Mouse (Mus musculus): ENCODE data around the gene Cracr2a.

Gene Cracr2a

GRCm38 (mm10) chr6:127571849-127572550, 10.9 kb downstream of the Cracr2a start:
- no peak for DNase-seq

DNA sequence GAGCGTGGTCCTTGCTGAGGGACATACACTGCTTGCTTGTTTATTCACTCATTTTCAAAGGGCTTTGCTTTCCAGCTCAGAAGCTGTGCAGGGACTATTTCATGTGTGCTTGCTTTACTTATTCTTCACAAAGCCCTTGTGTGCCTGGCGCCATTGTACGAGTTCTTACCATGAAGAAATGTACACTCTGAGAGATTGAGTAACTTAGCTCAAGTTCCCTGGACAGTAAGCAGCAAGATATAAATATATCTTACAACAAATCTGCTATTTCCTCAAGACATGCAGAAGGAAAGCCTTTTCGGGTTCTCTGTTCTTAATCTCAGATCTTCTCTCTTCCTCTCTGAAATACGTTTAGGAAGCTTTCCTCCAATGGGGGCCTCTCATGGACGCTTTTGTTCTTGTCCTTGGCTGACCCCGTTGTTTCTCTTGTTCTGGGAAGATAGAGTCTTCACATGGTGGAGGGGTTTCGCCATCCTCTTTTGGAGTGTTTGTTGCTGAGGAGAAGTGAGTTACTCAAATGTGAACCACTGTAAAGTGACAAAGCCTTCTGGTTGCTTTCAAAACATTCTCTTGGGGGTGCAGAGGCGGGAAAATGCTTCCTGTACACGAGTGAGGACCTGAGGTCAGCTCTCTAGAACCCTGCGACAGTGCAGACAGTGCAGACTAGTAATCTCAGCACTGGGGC, 12.8 kb downstream of the Cracr2a start:
- no peak for DNase-seq

GRCm38 (mm10) chr6:127575194-127575593, 14.1 kb downstream of the Cracr2a start:
- no peak for DNase-seq

DNA sequence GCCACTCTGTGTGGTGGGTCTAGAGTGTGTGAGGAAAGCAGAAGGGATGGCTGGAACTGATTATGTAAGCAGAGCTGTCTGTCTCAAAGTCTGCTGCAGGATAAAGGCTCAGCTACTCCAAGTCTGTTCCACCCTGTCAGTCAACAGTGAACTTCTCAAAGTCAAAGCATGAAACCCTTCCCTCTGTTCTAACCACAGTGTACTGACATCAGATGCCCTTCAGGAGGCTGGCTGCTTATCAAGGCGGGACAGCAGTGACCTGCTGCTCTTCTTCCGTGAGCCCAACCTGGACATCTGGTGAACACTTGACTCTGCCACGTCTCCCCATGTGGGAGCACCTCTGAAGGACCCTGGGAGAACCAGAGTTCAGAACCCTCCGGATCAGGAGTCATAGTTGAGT, 16.6 kb downstream of the Cracr2a start:
- DNase-seq: no peak

DNA sequence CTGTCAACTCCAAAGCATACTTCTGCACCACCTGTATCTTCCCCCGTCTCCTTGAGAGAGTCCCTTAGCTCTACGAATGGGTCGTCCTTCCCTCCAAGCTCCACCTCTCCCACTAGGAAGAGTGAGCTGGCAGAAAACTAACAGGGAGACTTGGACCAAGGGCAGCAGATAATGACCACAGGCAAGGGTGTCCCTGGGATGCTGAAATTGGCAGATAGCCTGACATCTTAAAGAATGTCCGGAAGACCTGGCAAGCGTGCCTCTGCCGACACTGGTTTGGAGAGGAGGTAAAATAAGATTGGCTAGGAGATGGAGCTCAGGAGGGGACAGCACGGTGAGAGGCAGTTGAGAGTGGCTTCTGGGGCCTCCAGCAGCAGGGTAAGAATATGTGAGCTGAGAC, 17.2 kb downstream of the Cracr2a start:
- DNase-seq: no peak

GRCm38 (mm10) chr6:127578810-127579209, 17.7 kb downstream of the Cracr2a start:
- DNase-seq: no peak

DNA sequence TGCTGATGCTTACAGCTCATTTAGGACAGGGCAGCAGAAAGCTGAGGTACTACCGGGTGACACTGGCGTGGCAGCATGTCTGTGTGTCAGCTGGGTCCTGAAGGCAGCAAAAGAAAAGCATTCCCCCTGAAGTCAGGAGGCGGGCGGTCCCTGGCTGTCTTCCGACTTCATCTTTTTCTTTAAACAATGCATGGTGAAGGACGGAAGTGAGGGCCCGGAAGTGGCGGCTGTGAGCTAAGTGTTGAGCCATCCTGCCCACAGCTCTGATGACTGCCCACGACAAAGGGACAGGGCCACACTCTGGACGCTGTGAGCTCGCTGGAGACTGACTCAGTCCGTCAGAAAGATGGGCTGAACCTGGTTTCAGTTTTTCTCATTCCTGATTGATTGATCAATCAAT, 20.8 kb downstream of the Cracr2a start:
- DNase-seq: no peak

- peak; percentile 73 to 86 for DNase-seq
Measured at GRCm38 (mm10) chr6:127582391-127583176, 21.4 kb downstream of the Cracr2a start.

DNA sequence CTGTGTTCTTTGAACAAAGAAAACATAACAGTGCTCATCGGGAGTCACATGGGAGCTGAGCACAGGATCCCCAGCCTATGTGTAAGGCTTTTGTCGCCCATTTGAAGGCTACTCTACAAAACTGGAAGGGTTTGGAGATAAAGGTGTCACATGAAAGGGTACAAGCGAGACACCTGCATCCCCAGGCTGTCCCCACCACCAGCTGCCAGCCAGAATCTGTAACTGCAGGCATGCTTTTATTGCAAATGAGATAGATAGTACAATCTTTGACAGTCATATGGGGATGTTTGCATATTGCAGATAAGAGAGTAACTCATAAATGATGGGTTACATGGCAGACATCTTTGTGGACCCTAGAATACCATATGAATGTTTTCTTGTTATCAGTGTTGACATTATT, 30.3 kb downstream of the Cracr2a start:
- DNase-seq: no peak

GRCm38 (mm10) chr6:127593487-127593886, 32.3 kb downstream of the Cracr2a start:
- DNase-seq: no peak

DNA sequence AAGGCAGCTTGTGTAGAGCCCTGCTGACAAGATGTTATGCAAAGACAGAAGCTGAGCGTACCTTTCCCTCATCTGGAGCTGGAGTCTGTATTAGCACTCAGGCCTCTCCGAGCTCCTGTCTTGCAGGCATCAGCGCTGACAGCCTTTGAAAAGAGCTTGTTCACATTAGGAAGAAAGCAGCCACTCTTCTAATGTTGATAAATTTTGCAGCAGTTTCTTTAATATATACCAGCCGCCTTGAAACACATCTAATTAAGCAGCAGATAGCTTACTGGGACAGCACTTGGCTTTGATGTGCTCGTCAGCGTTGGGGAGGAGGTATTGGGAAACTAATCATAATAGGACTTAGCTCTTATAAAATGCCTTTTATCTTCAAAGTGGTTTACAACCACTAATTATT, 38.1 kb downstream of the Cracr2a start:
- no peak for DNase-seq

- no peak for DNase-seq
Measured at GRCm38 (mm10) chr6:127605067-127606025, 44.2 kb downstream of the Cracr2a start.

DNA sequence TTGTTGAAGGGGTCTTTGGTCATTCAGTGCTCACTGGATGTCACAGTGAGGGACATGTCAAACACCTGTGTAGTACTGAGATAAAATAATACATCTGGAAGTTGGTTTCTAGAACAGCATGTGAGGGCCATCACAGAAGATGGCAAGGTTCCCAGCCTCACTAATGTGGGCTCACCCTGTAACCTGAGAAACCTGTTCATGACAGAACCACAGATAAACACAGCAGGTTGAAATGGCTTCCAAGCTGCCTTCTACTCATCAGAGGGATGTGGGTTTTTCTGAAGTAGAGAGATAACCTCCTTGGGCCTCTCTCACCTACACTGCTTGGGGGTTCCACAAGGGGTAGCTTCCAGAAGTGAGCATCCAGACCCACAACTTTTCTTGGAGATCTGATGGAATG, 48.5 kb downstream of the Cracr2a start:
- no peak for DNase-seq

GRCm38 (mm10) chr6:127611216-127611615, 50.1 kb downstream of the Cracr2a start:
- no peak for DNase-seq

DNA sequence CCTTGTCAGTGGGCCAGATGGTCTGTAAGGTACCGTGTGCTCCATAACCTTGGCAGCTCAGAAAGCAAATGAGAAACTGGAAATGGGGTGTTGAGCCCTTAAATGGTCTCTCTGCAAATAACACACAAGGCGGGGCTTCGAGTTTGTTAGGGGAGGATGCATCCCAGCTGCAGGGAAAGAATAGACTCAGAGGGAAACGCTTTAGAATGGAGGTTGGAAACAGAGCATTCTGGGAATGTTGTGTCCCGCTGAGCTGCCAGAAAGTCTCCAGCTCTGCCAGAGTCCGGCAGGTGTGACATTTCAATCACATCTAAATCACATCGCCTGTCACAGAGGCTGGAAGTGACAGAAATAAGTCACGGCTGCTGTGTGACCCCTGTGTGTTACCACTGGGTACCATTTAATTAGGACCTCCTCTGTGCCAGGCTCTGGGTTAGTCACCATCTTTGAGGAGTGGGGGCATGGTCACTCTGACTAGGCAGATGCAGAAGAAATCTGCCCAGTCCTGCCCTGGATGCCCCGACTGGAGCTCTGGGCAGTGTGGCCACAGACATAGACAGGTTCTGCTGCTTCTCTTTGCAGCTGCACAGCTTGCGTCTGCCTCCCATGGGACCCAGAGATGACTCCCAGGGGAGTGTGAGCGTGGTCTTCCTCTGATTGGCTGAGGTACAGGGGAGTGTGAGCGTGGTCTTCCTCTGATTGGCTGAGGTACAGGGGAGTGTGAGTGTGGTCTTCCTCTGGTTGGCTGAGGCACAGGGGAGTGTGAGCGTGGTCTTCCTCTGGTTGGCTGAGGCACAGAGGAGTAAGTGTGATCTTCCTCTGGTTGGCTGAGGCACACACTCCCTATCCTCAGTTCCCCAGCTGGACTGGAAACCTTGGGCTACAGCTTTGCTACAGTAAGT, 53.2 kb downstream of the Cracr2a start:
- DNase-seq: no peak

- DNase-seq: no peak
Measured at GRCm38 (mm10) chr6:127616623-127617022, 55.5 kb downstream of the Cracr2a start.

DNA sequence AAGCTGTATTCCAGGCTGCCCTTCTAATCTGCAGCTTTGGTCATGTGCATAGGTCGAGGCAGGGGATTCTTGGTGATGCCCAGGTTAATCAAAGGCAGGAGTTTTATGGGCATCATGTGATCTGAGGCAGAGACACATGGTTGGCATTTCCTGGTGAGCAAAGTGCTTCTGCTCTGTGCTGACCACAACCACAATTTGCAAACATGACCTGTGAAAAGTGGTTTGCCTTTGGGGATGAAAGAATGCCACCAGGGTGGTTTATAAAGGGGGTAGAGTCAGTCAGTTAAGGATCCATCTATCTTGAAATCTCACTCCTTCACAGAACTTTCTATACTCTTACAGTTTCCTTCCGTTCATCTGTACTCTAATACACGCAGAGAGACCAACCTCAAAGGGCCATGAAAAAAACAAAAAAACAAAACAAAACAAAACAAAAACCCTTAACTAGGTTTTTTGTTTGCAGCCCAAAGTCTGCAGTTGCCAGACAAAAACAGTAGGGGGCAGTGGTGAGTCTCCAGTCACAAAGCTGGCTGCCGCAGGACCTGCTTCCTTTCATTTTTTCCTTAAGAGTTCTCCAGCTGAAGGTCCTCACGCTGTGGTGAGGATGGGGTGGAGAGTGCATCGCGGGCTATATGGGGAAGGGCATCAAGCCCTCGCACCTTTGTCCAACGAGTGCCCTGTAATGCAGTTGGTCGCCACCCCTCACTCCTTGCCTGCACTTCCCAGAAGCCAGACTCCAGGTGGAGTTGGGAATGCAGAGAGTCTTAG, 56.3 kb downstream of the Cracr2a start:
- peak; percentile 26 to 34 for DNase-seq

GRCm38 (mm10) chr6:127618686-127619085, 57.5 kb downstream of the Cracr2a start:
- DNase-seq: no peak

GRCm38 (mm10) chr6:127625135-127625534, 64.0 kb downstream of the Cracr2a start:
- DNase-seq: peak; percentile 49 to 64

DNA sequence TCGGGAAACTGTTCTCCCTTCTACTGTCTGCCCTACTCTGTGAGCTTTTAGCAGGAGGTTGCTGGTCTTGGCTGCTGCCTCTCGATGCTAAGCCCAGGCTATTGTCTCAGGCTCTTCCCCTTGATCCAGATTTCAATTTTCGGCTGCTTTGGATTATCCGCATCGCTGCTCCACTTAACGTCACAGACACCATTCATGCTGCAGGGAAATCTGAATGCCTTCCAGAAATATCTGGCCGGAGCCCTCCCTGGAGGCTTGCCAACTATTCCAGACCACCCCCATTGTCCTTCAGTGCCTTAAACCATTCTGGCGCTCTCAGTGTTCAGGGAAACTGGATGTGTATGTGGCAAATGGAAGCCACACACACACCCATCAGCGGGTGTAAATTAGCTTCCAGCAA, 66.3 kb downstream of the Cracr2a start:
- no peak for DNase-seq

DNA sequence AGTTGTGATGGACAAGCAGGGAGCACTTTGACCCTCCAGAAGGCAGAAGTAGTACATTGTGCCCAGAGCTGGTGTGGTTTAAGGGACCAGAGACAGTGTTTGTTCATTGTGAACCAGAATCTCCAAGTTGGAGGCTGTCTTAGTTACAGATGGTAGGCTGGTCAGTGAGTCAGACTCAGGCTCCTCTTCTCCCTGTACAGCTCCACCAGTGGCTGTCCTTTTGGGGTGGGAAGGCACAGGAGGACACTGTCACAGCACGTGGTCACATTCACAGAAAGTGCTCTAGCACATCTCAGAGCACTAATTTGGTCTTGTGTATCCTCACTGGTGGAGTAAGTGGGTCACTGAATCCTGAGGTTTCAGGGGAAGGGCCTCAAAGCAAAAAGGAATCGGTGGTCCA, 68.1 kb downstream of the Cracr2a start:
- DNase-seq: no peak

Data from cerebellum, postnatal 36 days (tissue).